Mouse (Mus musculus) embryonic facial prominence, embryonic 12.5 days (tissue): ENCODE measurements around the gene Cd59a. TPM values are rescaled to one million over a fixed set of nuclear protein-coding genes. Genes with fewer than 3 reads are reported as not detected.
"Not testable (repeated sequence)": the region's sequence is repeated elsewhere in the genome, so short reads cannot be mapped to it uniquely, and the experiment has no call there.

Experiments
- ATAC-seq: fragments of 200-750 bp; cut with Nextera tagmentation; 2 replicates; pipeline ENCODE4 v1.8.0; 2017; ENCODE audit not compliant: insufficient number of reproducible peaks, insufficient read depth, low FRiP score, low TSS enrichment
- H3K27ac ChIP-seq: fragments of 300-500 bp; sonication (generic); 2 replicates; pipeline ENCODE4 v1.5.1; 2016; ENCODE audit warnings: mild to moderate bottlenecking
- H3K27me3 ChIP-seq: fragments of 300-500 bp; sonication (generic); 2 replicates; pipeline ENCODE4 v1.6.1; 2016; ENCODE audit warnings: mild to moderate bottlenecking, moderate library complexity
- H3K36me3 ChIP-seq: fragments of 300-500 bp; sonication (generic); 2 replicates; pipeline ENCODE4 v1.6.1; 2016; ENCODE audit warnings: mild to moderate bottlenecking
- H3K4me1 ChIP-seq: fragments of 300-500 bp; sonication (generic); 2 replicates; pipeline ENCODE4 v1.6.1; 2016
- H3K4me2 ChIP-seq: fragments of 300-500 bp; sonication (generic); replicated peaks from 2 replicates; pipeline ENCODE4 v1.6.1; 2016; ENCODE audit warnings: mild to moderate bottlenecking, moderate library complexity
- H3K4me3 ChIP-seq: fragments of 300-500 bp; sonication (generic); 2 replicates; pipeline ENCODE4 v1.5.1; 2016; ENCODE audit warnings: mild to moderate bottlenecking
- H3K9ac ChIP-seq: fragments of 300-500 bp; sonication (generic); 2 replicates; pipeline ENCODE4 v1.6.1; 2016; ENCODE audit warnings: mild to moderate bottlenecking, moderate library complexity
- H3K9me3 ChIP-seq: fragments of 300-500 bp; sonication (generic); 2 replicates; pipeline ENCODE4 v1.6.1; 2016; ENCODE audit warnings: mild to moderate bottlenecking, moderate library complexity
- WGBS: fragments of 180-500 bp; shearing (Covaris S2); methylation state at CpG from one replicate; pipeline ENCODE4 v1.1.7; 2016; 5-methylcytosine and 5-hydroxymethylcytosine counted together
- polyA plus RNA-seq: library from polyadenylated mRNA; unstranded; fragments of >200 nt; fragmentation: Nextera tagmentation; extraction: Ambion mirVana; gene quantifications from 2 replicates; pipeline ENCODE4 v1.2.1, GENCODE M21; 2016

The Cd59a gene
- polyA plus RNA-seq, 1 experiment from 2014 or later: 23.0 TPM

- Histone ChIP-seq H3K9me3 (no peaks in the 10 kb centered on the region), H3K27me3 (no peaks in the 10 kb centered on the region), H3K9ac (no peak overlapping the region), H3K4me2 (no peak overlapping the region), H3K27ac (no peak overlapping the region), H3K36me3 (no peaks in the 10 kb centered on the region), H3K4me1 (no peaks in the 10 kb centered on the region), H3K4me3 (no peak overlapping the region)
- WGBS: 82% methylated on average over 4 of the region's 4 CpGs
- no peak for ATAC-seq
These were observed 14.4 kb downstream of the Cd59a start for GRCm38 (mm10) chr2:104110031-104110430.

DNA sequence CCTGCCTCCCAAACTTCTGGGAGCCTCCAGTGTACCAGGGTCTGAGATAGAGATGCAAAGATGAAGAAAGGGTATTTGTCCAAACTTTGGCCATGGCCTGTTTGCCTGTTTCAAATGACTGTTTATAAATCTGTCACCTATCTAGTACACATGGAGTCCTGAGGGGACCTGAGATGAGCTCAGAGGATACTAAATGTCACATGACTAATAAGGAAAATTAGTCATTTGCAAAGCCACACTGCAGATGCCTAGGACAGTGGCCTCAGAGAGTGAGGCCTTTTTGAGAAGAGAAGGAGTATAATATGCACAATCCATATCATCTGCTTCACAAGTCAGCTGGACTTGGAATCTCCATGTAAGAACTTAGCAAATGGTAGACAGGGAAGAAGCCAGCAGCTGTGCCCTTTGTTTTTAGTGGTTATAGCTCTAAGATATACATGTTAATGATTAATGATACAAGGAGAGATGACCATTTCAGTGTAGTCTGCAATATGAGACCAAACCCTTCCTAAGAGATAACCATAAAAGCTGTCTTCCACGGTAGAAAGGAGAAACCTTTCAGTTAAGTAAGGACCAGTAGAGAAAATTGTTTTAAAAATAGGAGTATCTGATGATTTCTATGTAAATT is 15.7 kb downstream of the Cd59a start:
- not testable (repeated sequence) for H3K36me3 ChIP-seq, H3K9ac ChIP-seq, H3K27me3 ChIP-seq, H3K4me1 ChIP-seq, H3K27ac ChIP-seq, H3K4me3 ChIP-seq, H3K9me3 ChIP-seq, ATAC-seq, H3K4me2 ChIP-seq
- no CpG with 5 or more reads among the region's 1 CpGs for WGBS

DNA sequence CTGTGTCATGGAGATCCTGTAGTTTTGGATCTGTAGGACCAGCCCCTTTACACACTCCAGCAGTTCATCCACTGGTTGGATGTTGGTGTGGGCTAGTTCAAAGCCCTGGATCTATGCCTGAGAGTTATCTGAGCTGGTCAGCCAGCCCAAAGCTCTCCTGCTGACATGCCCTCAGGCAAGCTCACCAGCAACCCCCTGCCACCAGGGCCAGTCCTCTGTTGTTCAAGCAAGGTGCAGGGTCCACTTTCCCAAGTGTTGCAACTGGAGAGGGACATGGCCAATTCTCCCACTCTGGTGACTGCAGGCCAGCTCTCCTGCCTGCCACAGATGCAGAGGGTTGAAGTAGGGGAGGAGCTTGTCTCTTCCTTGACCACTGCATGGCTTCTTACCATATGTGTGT is 18.0 kb downstream of the Cd59a start:
- not testable (repeated sequence) for H3K9ac ChIP-seq, H3K27ac ChIP-seq, H3K36me3 ChIP-seq, H3K4me3 ChIP-seq, H3K4me1 ChIP-seq, H3K27me3 ChIP-seq, H3K4me2 ChIP-seq, ATAC-seq, H3K9me3 ChIP-seq

DNA sequence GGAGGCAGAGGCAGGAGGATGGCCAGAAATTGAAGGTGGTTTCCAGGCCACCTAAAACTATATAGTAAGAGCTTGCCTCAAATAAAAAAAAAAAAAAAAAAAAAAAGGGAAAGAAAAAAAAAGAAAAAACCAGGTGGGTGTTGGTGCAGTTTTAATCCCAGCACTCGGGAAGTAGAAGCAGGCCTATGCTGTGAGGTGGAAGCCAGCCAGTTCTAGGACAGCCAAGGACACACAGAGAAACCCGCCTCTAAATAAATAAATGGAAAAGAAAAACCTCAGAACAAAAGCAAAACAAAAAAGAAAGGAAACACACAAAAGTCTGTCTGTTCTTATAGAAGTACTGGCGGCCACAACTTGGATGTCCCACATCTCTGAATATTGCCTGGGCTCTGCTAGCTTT is 19.3 kb downstream of the Cd59a start:
- WGBS: 82% methylated on average over 3 of the region's 3 CpGs
- no peak for ATAC-seq

DNA sequence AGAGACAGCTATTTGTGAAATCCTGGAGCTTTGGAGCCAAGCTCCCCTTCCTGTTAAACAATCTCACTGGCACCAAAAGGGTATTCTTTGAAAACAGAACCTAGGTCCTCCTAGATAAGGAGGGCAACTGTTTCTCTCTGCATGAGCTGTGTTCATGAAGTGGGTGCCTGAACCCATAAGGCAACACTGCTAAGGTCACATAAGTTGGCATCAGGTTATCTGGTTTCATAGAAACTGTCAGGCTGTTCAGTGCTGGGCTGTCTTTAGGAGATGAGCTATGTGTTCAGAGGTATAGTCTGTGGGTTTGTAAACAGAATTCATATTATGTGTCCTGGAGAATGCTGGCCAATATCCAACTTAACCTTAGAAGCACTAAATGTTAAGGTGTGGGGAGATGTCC is 21.6 kb downstream of the Cd59a start:
- H3K9ac ChIP-seq, H3K9me3 ChIP-seq, H3K4me2 ChIP-seq, H3K4me3 ChIP-seq, ATAC-seq, H3K27me3 ChIP-seq, H3K36me3 ChIP-seq, H3K4me1 ChIP-seq, H3K27ac ChIP-seq: not testable (repeated sequence)

More for the DNA sequence above, 19.3 kb downstream of the Cd59a start:
- no peak overlapping the region for H3K4me2 ChIP-seq
- H3K27ac ChIP-seq: no peak overlapping the region
- H3K4me1 ChIP-seq: no peaks in the 10 kb centered on the region
- H3K9ac ChIP-seq: no peak overlapping the region
- H3K27me3 ChIP-seq: no peaks in the 10 kb centered on the region
- H3K36me3 ChIP-seq: no peaks in the 10 kb centered on the region
- no peaks in the 10 kb centered on the region for H3K9me3 ChIP-seq
- no peak overlapping the region for H3K4me3 ChIP-seq

DNA sequence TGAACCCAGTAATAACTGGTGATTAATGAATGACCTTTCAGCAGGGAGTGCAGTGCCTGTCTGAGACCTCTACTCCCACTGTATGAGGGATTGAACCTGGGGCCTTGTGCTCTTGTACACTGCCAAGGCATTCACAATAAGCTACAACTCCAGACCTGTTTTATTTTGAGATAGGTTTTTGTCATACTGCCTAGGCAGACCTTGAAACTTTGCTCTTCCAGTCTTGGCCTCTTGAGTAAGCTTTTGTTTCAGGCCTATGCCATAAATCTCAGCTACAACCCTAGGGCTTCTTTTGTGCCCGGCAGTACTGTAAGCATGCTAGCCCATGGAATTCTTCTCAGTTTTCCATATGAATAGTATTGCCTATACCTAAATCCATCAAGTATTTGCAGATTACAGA is 23.5 kb downstream of the Cd59a start:
- H3K4me3 ChIP-seq: no peak overlapping the region
- 82% methylated on average over 1 of the region's 1 CpGs for WGBS

GRCm38 (mm10) chr2:104120312-104120711 is 24.7 kb downstream of the Cd59a start:
- Histone ChIP-seq H3K4me2 (no peak overlapping the region), H3K9ac (no peak overlapping the region), H3K27me3 (0 out of 2 replicates have a peak, but pooled peaks cover 9% of the 10 kb centered on the region), H3K9me3 (no peaks in the 10 kb centered on the region), H3K27ac (no peak overlapping the region), H3K4me1 (peaks cover 8% of the 10 kb centered on the region), H3K36me3 (no peaks in the 10 kb centered on the region), H3K4me3 (no peak overlapping the region)
- no peak for ATAC-seq
- 57% methylated on average over 6 of the region's 6 CpGs for WGBS

More for the DNA sequence above, 23.5 kb downstream of the Cd59a start:
- no peak overlapping the region for H3K4me2 ChIP-seq
- 0 out of 2 replicates have a peak, but pooled peaks cover 3% of the 10 kb centered on the region for H3K27me3 ChIP-seq
- no peak overlapping the region for H3K27ac ChIP-seq
- ATAC-seq: no peak
- no peaks in the 10 kb centered on the region for H3K9me3 ChIP-seq
- H3K36me3 ChIP-seq: no peaks in the 10 kb centered on the region
- no peak overlapping the region for H3K9ac ChIP-seq
- peaks cover 8% of the 10 kb centered on the region for H3K4me1 ChIP-seq

DNA sequence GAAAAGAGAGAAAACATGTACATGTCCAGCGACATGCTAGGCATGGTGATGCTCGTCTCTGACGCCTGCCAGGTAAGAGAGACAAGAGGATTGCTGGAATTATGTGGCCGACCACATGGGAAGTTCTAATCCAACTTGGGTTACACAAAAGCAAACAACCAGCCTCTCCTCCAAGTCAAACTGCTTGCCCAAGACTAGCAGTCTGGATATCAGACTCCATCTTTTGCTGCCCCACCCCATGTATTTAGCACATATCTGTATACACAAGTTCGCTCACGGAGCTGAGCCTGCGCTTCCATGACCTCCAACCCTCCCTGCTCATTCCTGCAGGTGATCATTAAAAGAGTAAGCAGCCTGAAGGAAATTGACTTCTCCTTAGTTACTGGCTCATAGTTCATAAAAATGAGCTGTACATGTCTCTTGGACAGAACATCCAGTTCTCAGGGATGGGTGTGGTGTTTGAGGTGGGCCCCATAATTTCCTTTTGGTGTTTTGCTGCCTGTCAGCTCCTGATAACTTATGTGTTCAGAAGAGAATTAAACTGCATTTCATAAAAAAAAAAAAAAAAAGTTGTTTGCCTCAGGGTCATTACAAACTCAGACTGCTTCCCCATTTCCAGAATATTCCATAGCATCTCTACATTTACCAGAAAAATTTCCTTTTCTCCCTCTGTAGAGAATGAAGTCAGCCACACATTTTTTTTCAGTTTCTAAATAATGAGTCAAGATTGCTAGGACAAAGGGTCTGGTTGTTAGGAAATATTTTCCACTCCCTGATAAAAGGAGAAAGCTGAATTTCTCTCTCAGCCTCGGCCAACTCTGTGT is 26.3 kb downstream of the Cd59a start:
- H3K9me3 ChIP-seq: no peaks in the 10 kb centered on the region
- WGBS: 78% methylated on average over 8 of the region's 8 CpGs
- H3K4me1 ChIP-seq: peaks cover 8% of the 10 kb centered on the region
- no peak overlapping the region for H3K27ac ChIP-seq
- H3K36me3 ChIP-seq: no peaks in the 10 kb centered on the region
- ATAC-seq: no peak
- peak overlapping the region; percentile 97 for H3K4me2 ChIP-seq
- peak overlapping the region; percentile 71 for H3K4me3 ChIP-seq
- H3K9ac ChIP-seq: no peak overlapping the region
- H3K27me3 ChIP-seq: peaks cover 14% of the 10 kb centered on the region; the same call in 1 of the 2 replicates

GRCm38 (mm10) chr2:104122505-104123378 is 27.1 kb downstream of the Cd59a start, which contains the start of gene A930018P22Rik:
A930018P22Rik (plus strand) TSS chr2:104122769.
- WGBS: under 1% methylated on average over 71 of the region's 74 CpGs
- H3K27me3 ChIP-seq: peaks cover 14% of the 10 kb centered on the region; the same call in 1 of the 2 replicates
- peak; percentile 90 for ATAC-seq

GRCm38 (mm10) chr2:104123540-104123939 is 27.9 kb downstream of the Cd59a start:
- H3K4me3 ChIP-seq: peak overlapping the region; percentile 71; the same call in 1 of the 2 replicates
- H3K4me1 ChIP-seq: peaks cover 8% of the 10 kb centered on the region
- no peak overlapping the region for H3K27ac ChIP-seq
- H3K4me2 ChIP-seq: peak overlapping the region; percentile 97
- H3K9me3 ChIP-seq: no peaks in the 10 kb centered on the region
- H3K9ac ChIP-seq: peak overlapping the region; percentile 72
- WGBS: 35% methylated on average over 3 of the region's 3 CpGs
- H3K27me3 ChIP-seq: peaks cover 14% of the 10 kb centered on the region; the same call in 1 of the 2 replicates
- no peaks in the 10 kb centered on the region for H3K36me3 ChIP-seq
- ATAC-seq: peak; percentile 43

More at GRCm38 (mm10) chr2:104122505-104123378, 27.1 kb downstream of the Cd59a start, which contains the start of gene A930018P22Rik:
- Histone ChIP-seq H3K4me3 (peak within 1 kb of the TSS; percentile 71), H3K9ac (peak within 1 kb of the TSS; percentile 72), H3K4me2 (peak within 1 kb of the TSS; percentile 97), H3K4me1 (peaks cover 8% of the 10 kb centered on the region), H3K36me3 (no peaks in the 10 kb centered on the region), H3K9me3 (no peaks in the 10 kb centered on the region), H3K27ac (peak within 1 kb of the TSS; percentile 60; the same call in 1 of the 2 replicates)

DNA sequence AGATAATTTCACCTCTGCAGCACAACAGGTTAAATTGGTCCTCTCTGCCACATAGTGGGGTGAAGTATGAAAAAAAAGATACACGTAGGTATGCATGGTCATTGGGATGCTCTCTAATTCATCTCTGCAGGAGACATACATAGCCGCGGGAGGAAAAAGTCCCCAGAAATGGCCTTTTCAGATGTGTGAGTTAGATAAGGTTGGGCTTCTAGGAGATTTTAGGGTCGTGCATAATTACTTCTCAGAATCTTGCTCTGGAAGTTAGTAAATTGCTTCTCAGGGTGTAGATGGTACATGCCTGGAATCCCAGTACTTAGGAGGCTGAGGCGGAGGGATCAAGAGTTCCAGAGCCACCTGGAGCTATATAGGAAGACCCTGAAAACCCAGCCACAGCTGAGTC is 28.5 kb downstream of the Cd59a start:
- Histone ChIP-seq H3K27me3 (peaks cover 14% of the 10 kb centered on the region; the same call in 1 of the 2 replicates), H3K36me3 (no peaks in the 10 kb centered on the region), H3K9me3 (no peaks in the 10 kb centered on the region), H3K4me1 (peaks cover 8% of the 10 kb centered on the region), H3K4me3 (no peak overlapping the region), H3K9ac (no peak overlapping the region), H3K4me2 (no peak overlapping the region), H3K27ac (no peak overlapping the region)
- WGBS: 74% methylated on average over 5 of the region's 5 CpGs
- ATAC-seq: no peak
